Mouse (Mus musculus): ENCODE results near the gene Rnf169. TPM values are rescaled to one million over a fixed set of nuclear protein-coding genes. Genes with fewer than 3 reads are reported as not detected.
"Not testable (repeated sequence)": the region's sequence is repeated elsewhere in the genome, so short reads cannot be mapped to it uniquely, and the experiment has no call there.

Gene Rnf169
- polyA plus RNA-seq, 1 experiment from 2014 or later: 5.5 TPM

DNA sequence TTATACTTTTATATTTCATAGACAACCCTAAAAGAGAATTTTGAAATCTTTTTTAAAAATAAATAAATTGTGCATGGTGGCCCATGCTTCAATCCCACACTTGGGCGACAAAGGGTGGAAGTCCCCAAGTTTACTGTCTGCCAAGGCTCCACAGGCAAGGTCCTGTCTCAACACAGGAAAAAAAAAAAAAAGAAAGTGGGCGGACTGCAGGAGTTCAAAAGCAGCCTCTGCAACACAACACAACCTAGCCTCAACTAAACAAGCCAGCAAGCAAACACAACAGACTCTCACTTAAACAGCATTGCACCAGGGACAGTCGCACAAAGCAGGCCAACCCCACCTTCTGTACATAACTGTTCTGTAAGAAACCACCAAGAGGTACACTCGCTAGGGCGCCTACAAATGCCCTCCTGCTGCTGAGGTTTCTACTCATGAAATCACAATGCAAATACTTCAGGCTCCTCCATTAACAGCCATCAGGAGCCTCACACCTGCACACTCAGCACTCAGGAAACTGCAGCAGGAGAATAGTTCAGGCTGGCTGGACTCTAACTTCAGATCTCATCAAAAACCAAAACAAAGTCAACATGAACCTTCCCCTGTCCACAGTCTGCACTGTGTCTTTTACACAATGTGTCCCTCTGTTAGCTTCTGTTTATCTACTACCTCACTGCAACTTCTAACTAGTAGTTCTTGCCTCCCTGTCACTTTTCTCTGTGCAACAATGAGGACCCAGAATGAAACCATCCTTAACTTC is 4.3 kb downstream of the Rnf169 start:
- Histone ChIP-seq H3K4me1 (replicated peaks) (peaks cover 53% of the 10 kb centered on the region), H3K27ac (no peak overlapping the region), H3K4me3 (replicated peaks) (no peak overlapping the region), H3K4me2 (replicated peaks) (no peak overlapping the region), H3K27me3 (no peaks in the 10 kb centered on the region), H3K9ac (replicated peaks) (no peak overlapping the region), H3K9me3 (0 out of 2 replicates have a peak, but pooled peaks cover 2% of the 10 kb centered on the region), H3K36me3 (no peaks in the 10 kb centered on the region)
- ATAC-seq: no peak
- 91% methylated on average over 5 of the region's 5 CpGs for WGBS

DNA sequence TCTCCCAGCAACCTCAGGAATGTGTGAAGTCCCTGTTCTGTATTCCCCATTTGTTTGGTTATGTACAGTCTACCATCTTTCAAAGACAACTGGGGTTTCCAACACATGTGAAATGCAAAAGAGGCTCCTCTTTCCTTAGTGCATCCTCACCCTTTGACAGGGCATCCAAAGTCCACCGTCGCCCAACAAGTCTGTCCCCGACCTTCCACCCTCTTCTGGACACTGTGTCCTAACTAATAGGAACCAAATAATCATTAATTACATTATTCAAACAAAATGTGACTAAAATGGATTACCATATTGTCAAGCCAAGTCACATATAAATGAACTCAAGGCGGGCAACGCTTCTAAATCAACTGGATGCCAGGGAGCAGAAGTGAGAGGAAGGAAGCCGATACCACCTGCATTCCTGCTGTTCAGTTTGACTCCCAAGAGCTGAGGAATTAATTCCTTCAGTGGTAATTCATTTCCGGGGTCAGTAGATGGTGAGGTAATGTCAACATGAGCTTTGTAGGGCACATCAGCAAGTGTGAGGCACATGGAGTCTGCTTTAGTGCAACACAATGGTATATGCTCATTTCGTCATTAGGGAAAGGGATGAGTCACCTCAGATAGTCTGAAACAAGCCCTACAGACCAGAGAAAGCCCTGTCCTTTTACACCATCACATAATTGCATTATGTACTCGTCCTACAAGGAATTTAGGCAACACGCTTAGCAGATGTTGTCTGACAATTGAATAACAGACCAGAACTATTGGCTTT is 5.9 kb downstream of the Rnf169 start:
- Histone ChIP-seq H3K9me3 (0 out of 2 replicates have a peak, but pooled peaks cover 2% of the 10 kb centered on the region), H3K27me3 (no peaks in the 10 kb centered on the region), H3K36me3 (no peaks in the 10 kb centered on the region), H3K4me1 (replicated peaks) (peaks cover 57% of the 10 kb centered on the region), H3K4me3 (replicated peaks) (no peak overlapping the region), H3K4me2 (replicated peaks) (no peak overlapping the region), H3K9ac (replicated peaks) (no peak overlapping the region), H3K27ac (peak overlapping the region; percentile 4; the same call in 1 of the 2 replicates)
- WGBS: 78% methylated on average over 10 of the region's 10 CpGs
- no peak for ATAC-seq

DNA sequence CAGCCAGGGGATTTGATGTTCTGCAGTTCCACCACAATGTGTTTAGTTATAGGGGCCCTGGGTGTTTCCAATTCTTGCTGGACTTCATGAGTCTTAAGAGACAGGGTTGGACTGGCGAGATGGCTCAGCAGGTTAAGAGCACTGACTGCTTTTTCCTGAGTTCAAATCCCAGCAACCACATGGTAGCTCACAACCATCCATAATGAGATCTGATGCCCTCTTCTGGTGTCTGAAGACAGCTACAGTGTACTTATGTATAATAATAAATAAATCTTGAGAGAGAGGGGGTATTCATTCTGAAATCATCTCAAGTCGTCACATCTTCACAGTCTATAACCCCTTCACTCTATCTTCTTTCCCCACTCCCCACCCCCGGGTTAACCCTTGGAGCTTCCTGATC is 7.3 kb downstream of the Rnf169 start:
- not testable (repeated sequence) for H3K27me3 ChIP-seq; ATAC-seq; H3K4me2 ChIP-seq (replicated peaks); H3K27ac ChIP-seq; H3K4me3 ChIP-seq (replicated peaks); H3K9ac ChIP-seq (replicated peaks); H3K9me3 ChIP-seq; H3K36me3 ChIP-seq
- H3K4me1 ChIP-seq (replicated peaks): peaks cover 60% of the 10 kb centered on the region
- WGBS: 87% methylated on average over 3 of the region's 3 CpGs

DNA sequence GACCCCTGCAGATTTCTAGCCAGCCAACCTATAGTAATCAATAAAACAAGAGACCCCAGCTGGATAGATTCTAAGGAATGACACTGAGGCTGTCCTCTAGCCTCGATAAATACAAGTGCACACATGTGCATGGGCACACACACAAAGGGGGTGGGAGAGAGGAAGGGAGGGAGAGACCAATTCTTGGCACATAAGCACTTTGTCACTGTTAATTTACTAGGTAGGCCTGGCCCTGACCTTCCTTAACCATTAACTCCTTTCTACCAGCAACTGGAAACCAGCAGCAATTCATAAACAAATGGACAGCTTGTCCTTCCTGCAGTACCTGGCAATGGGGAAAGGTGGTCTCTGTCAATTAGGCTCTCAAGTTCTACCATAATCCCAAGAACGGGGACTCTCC is 8.3 kb downstream of the Rnf169 start:
- Histone ChIP-seq H3K4me3 (replicated peaks) (no peak overlapping the region), H3K9me3 (0 out of 2 replicates have a peak, but pooled peaks cover 2% of the 10 kb centered on the region), H3K27me3 (no peaks in the 10 kb centered on the region), H3K27ac (no peak overlapping the region), H3K4me2 (replicated peaks) (no peak overlapping the region), H3K9ac (replicated peaks) (0 out of 2 replicates have a peak overlapping the region, but pooled peaks have one; percentile 23), H3K36me3 (no peaks in the 10 kb centered on the region), H3K4me1 (replicated peaks) (peaks cover 62% of the 10 kb centered on the region)
- ATAC-seq: no peak
- 72% methylated on average over 2 of the region's 2 CpGs for WGBS

DNA sequence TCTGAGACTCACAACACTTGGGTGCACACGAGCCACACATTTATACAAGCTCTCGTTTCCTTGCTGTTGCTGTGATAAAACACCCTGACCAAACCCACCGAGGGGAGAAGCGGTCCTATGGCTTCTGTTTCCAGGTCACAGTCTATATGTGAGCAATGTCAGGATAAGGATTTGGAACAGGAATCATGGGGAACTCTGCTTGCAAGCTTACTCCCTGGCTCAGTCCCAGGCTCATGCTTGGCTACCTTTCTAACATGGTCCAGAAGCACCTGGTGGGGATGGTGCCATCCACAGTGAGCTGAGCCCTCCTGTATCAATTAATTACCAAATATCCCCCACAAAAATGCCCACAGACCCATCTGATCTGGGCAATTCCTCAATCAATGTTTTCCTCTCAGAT is 11.1 kb downstream of the Rnf169 start:
- 74% methylated on average over 4 of the region's 4 CpGs for WGBS
- no peaks in the 10 kb centered on the region for H3K36me3 ChIP-seq
- no peak overlapping the region for H3K9ac ChIP-seq (replicated peaks)
- H3K9me3 ChIP-seq: no peaks in the 10 kb centered on the region
- H3K4me3 ChIP-seq (replicated peaks): no peak overlapping the region
- no peak overlapping the region for H3K27ac ChIP-seq
- no peak for ATAC-seq
- no peaks in the 10 kb centered on the region for H3K27me3 ChIP-seq
- peaks cover 82% of the 10 kb centered on the region for H3K4me1 ChIP-seq (replicated peaks)
- no peak overlapping the region for H3K4me2 ChIP-seq (replicated peaks)

DNA sequence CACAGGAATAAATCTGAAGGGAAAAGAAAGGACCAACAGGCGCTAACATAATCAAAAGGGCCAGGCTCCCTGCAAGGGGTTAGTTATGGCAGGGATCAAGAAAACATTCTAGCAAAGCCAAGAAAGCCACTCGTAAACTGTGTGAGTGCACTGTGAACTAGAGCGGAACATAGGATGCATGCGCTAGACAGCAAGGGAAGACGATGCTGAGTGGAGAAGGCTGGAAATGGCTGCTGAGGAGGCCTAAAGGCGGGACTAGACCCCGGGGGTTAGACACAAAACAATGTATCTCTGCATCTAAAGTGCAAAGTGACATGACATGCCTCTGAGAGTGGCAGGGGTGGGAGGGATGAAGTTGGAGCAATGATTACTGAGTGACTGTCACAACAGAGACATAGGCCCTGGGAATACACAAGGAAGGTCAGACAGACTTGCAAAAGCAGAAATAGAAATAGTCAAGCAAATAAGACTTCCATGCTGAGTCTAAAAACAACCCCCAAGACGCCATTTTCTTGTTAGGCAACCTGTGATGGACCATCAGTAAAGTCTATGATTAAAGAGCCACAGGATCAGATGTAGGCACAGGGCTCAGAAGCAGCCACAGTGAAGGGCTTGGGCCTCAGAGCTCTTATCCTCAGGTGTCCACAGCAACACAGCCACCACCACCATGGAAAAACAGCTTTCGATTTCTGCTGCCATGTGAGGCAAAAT is 14.1 kb downstream of the Rnf169 start:
- H3K27ac ChIP-seq: peak overlapping the region; percentile 75
- ATAC-seq: peak; percentile 49
- H3K36me3 ChIP-seq: no peaks in the 10 kb centered on the region
- H3K27me3 ChIP-seq: no peaks in the 10 kb centered on the region
- no peak overlapping the region for H3K9ac ChIP-seq (replicated peaks)
- peaks cover 61% of the 10 kb centered on the region for H3K4me1 ChIP-seq (replicated peaks)
- H3K4me3 ChIP-seq (replicated peaks): no peak overlapping the region
- no peak overlapping the region for H3K4me2 ChIP-seq (replicated peaks)
- WGBS: 30% methylated on average over 9 of the region's 9 CpGs
- H3K9me3 ChIP-seq: no peaks in the 10 kb centered on the region

DNA sequence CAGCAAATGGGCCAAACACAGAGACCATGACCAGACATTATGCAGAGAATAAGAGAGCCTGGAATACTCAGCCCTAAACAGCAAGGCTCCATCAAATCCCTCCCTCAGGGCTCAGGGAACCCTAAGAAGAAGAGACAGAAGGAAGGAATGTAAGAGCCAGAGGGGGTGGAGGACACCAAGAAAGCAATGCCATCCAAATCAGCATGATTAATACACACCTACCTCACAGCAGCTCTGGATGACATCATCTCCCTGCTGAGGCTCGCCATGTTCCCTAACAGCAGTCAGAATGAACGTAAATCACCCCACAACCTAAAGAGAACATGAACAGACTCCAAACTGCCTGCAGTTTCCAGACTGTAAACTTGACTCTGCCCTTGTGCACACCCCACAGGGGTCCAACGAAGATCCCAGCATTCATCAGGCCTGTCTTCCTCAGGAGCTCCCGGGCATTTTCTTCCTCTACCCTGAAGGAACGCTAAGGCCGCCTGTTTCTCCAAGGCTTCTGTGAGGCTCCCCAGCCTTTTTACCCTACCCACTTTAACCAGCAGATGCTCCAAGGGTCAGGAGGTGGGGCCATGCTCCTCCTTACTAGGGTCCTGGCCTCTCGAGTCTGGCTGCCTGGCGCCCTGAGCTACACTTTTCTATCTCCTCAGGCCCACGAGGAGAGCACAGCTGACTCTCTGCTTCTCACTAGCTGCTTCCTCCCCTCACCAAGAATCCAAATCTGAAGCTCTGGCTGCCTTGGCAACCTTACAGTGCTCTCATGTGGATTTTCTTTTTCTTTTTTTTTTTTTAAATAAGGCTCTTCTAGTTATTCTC is 15.0 kb downstream of the Rnf169 start:
- peak overlapping the region; percentile 37 for H3K4me2 ChIP-seq (replicated peaks)
- peaks cover 58% of the 10 kb centered on the region for H3K4me1 ChIP-seq (replicated peaks)
- H3K27me3 ChIP-seq: no peaks in the 10 kb centered on the region
- peak; percentile 69 for ATAC-seq
- peak overlapping the region; percentile 75 for H3K27ac ChIP-seq
- H3K4me3 ChIP-seq (replicated peaks): no peak overlapping the region
- no peaks in the 10 kb centered on the region for H3K36me3 ChIP-seq
- peak overlapping the region; percentile 55; the same call in 1 of the 2 replicates for H3K9ac ChIP-seq (replicated peaks)
- no peaks in the 10 kb centered on the region for H3K9me3 ChIP-seq
- WGBS: 33% methylated on average over 9 of the region's 9 CpGs

DNA sequence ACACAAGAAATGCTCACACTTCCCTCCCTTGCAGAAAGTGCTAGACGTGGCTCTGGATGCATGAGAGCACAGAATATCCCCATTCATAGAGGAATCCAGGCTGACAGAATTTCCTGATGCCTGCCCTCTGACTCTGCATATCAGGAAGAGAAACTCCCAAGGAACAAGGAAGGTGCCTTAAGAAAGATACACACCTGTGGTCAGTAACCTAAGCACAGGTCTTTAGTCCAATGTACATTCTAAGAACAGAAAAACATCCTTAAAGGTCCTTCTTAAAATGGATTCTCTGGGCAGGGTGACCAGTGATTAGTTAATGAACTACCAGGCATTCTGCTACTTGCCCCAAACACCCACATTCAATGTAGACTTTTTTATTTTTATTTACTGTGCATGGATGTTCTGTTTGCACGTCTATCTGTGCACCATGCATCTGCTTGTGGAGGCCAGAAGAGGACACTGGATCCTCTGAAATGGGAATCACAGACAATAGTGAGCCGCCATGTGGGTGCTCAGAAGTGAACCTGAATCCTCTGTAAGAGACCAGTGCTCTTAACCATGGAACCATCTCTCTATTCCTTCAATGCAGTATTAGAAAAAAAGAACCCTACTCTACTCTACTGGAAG is 16.9 kb downstream of the Rnf169 start:
- no peak for ATAC-seq
- Histone ChIP-seq H3K9me3 (no peaks in the 10 kb centered on the region), H3K4me2 (replicated peaks) (no peak overlapping the region), H3K4me1 (replicated peaks) (peaks cover 40% of the 10 kb centered on the region), H3K9ac (replicated peaks) (no peak overlapping the region), H3K27me3 (no peaks in the 10 kb centered on the region), H3K4me3 (replicated peaks) (no peak overlapping the region), H3K27ac (no peak overlapping the region), H3K36me3 (no peaks in the 10 kb centered on the region)
- WGBS: 88% methylated on average over 3 of the region's 3 CpGs

DNA sequence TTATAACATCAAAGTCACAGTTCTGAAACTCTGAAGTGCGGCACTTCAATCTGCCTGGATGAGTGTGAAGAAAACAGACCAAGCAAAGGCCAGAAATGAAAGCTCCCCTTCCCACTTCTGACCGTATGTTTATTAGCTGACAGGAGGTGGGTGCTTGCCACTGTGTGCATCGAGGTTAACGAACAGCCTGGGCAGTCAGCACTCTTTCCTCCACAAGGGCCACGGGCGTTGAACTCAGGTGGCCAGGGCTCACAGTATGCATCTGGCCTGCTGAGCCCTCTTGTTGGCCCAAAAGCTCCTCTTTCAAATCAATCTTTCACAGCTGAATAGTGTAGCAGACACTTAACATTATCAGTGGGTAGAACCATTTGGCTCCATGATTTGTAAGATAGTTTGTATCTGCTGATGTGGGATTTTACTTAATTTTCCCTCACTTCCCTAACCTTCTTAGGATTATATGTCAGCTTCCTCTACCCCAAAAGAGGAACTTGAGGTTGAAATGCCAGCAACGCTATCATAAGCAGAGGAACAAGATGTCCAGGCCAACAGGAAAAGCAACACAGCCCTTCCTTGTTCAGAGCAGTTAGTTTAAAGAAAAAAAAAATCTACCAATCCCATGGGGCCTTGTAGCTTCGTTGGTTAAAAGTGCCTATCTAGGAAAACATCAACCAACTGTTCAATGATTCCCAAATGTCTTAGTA is 17.6 kb downstream of the Rnf169 start:
- H3K4me3 ChIP-seq (replicated peaks): no peak overlapping the region
- 76% methylated on average over 8 of the region's 8 CpGs for WGBS
- no peak for ATAC-seq
- H3K9me3 ChIP-seq: no peaks in the 10 kb centered on the region
- peaks cover 35% of the 10 kb centered on the region for H3K4me1 ChIP-seq (replicated peaks)
- H3K4me2 ChIP-seq (replicated peaks): no peak overlapping the region
- H3K27me3 ChIP-seq: no peaks in the 10 kb centered on the region
- H3K9ac ChIP-seq (replicated peaks): no peak overlapping the region
- no peaks in the 10 kb centered on the region for H3K36me3 ChIP-seq
- H3K27ac ChIP-seq: no peak overlapping the region

DNA sequence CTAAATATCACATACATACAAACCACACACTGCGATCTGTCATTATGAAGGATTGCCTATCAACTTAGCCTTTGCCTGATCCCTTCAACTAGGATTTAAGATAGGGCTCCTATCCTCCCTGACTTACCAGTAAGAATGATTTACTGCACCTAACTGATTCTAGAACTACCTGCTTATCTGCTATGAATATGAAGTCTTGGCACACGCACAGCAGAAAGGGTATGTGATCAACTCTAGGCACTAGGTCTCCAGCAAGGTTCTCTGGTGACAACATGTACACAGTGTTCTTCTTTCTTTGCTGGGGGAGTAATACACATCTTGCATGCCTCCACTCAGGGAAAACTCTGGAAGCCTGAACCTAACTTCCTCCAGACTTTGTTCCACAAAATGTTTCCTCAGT is 18.7 kb downstream of the Rnf169 start:
- no peaks in the 10 kb centered on the region for H3K36me3 ChIP-seq
- no peak for ATAC-seq
- H3K9ac ChIP-seq (replicated peaks): no peak overlapping the region
- H3K9me3 ChIP-seq: no peaks in the 10 kb centered on the region
- H3K4me1 ChIP-seq (replicated peaks): peaks cover 28% of the 10 kb centered on the region
- H3K4me3 ChIP-seq (replicated peaks): no peak overlapping the region
- H3K27ac ChIP-seq: no peak overlapping the region
- no peaks in the 10 kb centered on the region for H3K27me3 ChIP-seq
- 94% methylated on average over 2 of the region's 2 CpGs for WGBS
- H3K4me2 ChIP-seq (replicated peaks): no peak overlapping the region

DNA sequence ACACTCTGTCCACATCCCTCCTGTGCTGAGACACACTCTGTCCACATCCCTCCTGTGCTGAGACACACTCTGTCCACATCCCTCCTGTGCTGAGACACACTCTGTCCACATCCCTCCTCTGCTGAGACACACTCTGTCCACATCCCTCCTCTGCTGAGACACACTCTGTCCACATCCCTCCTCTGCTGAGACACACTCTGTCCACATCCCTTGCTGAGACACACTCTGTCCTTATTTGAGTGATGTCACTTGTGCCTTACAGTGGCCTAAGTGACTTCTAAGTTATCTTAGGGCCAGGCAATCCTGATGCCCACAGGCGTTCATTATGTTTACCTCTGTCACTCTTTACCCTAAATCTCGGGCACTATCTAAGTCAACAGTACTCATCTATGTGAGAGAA is 19.7 kb downstream of the Rnf169 start:
- not testable (repeated sequence) for H3K9me3 ChIP-seq; H3K27ac ChIP-seq; H3K27me3 ChIP-seq; H3K4me3 ChIP-seq (replicated peaks); ATAC-seq; H3K4me2 ChIP-seq (replicated peaks); H3K36me3 ChIP-seq; H3K9ac ChIP-seq (replicated peaks)
- peaks cover 18% of the 10 kb centered on the region for H3K4me1 ChIP-seq (replicated peaks)
- 88% methylated on average over 2 of the region's 2 CpGs for WGBS
